Comparison of ENCODE assay signal across 26 mouse cellular contexts in the genomic region with DNA sequence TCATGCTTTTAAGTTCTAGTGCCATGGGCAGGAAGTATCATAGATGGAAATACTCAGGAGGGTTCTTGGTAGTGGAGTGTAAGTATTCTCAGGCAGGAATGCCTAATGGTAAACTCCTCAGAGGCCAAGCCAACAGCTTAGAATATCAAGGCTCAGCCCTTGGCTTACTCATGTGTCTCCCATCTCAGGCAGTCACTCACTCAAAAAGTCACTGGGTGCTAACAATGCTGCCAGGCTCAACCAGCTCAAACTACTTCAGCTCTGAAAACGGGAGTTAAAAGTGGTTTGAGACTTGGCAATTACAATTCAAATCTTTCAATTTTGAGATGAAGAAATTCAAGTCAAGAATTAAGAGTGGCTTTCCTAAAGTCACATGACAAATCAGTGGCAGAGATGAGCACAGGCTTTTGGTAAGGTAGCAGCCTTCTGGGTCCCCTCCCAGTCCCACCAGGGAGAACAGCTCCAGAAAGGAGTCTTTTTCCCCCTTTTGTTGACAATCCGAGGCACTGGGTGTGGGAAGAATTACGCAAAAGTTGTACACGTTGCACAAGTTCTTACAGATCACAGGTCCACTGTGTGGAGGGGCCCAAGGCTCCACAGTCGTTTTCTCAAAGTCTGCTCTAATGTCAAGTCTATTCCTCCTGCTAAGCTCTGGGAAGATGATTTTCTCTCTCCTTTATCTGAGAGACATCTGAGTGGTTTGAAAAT.
DNase-seq lines count a peak whose midpoint lies in the region; ATAC-seq lines count a peak whose summit lies in the region.
"Had no signal": no experiment of that assay in that cellular context is flagged by ENCODE, and none has a peak within 500 bp of the region (broad histone marks: within the 10 kb centered on the region; RNA-seq: fewer than 3 reads in every experiment).

No protein-coding gene starts in this region.

- no peaks in the 10 kb centered on the region for H3K9me3 ChIP-seq in intestine, embryonic 15.5 days
- no peaks in the 10 kb centered on the region for H3K9me3 ChIP-seq in kidney, embryonic 15.5 days (replicated peaks)
- H3K9me3 ChIP-seq: forebrain, embryonic 13.5 days; heart, embryonic 13.5 days; limb, embryonic 15.5 days; midbrain, embryonic 10.5 days had no signal

- peak; percentile 6 for DNase-seq in adrenal gland, postnatal 14 days
- DNase-seq in adrenal gland, postnatal 25 days: no peak
- DNase-seq in lung, adult 18-20 months: peak; percentile 31 to 51
- peak; percentile 51 for DNase-seq in lung, postnatal 25 days (ENCODE audit: low spot score)
- no peak for DNase-seq in cerebellum, postnatal 10 days
- DNase-seq: cerebellum, adult 2 months; cerebellum, postnatal 36 days; embryo, embryonic 11 days; gastrocnemius, postnatal 14 days; heart, adult 18-20 months; heart, postnatal 14 days; kidney, adult 2 months; kidney, postnatal 10 days; left cerebral cortex, postnatal 4 days; thymus, adult 2 months; thymus, postnatal 4 days had no signal

- 58% methylated on average over 5 of the region's 5 CpGs for WGBS in intestine, embryonic 15.5 days
- 83% methylated on average over 5 of the region's 5 CpGs for WGBS in kidney, embryonic 15.5 days

- no peaks in the 10 kb centered on the region for H3K27me3 ChIP-seq in intestine, embryonic 15.5 days (replicated peaks)
- no peaks in the 10 kb centered on the region for H3K27me3 ChIP-seq in kidney, embryonic 15.5 days
- H3K27me3 ChIP-seq: forebrain, embryonic 13.5 days; heart, embryonic 13.5 days; limb, embryonic 15.5 days had no signal

- no peak overlapping the region for H3K9ac ChIP-seq in intestine, embryonic 15.5 days
- H3K9ac ChIP-seq in kidney, embryonic 15.5 days: no peak overlapping the region
- H3K9ac ChIP-seq: forebrain, embryonic 13.5 days; heart, embryonic 13.5 days; limb, embryonic 15.5 days had no signal

- no peak overlapping the region for H3K4me3 ChIP-seq in intestine, embryonic 15.5 days (replicated peaks)
- no peak overlapping the region for H3K4me3 ChIP-seq in kidney, embryonic 15.5 days (replicated peaks)
- H3K4me3 ChIP-seq: forebrain, embryonic 13.5 days; heart, embryonic 13.5 days; limb, embryonic 15.5 days; midbrain, embryonic 10.5 days had no signal

- ATAC-seq in intestine, embryonic 15.5 days: peak; percentile 72
- no peak for ATAC-seq in kidney, embryonic 15.5 days (replicated peaks; ENCODE audit: low FRiP score)
- ATAC-seq: CD4-positive, CD25-positive, alpha-beta regulatory T cell, adult 4 months; forebrain, embryonic 13.5 days; hindbrain, postnatal 0 days had no signal

- no peaks in the 10 kb centered on the region for H3K36me3 ChIP-seq in intestine, embryonic 15.5 days
- no peaks in the 10 kb centered on the region for H3K36me3 ChIP-seq in kidney, embryonic 15.5 days
- H3K36me3 ChIP-seq: heart, embryonic 13.5 days; limb, embryonic 15.5 days; midbrain, embryonic 10.5 days had no signal

- no peaks in the 10 kb centered on the region for H3K4me1 ChIP-seq in intestine, embryonic 15.5 days (replicated peaks)
- H3K4me1 ChIP-seq in kidney, embryonic 15.5 days: no peaks in the 10 kb centered on the region
- H3K4me1 ChIP-seq: limb, embryonic 15.5 days; midbrain, embryonic 10.5 days had no signal

- H3K27ac ChIP-seq in intestine, embryonic 15.5 days: peak overlapping the region; percentile 27; the same call in 1 of the 2 replicates
- H3K27ac ChIP-seq in kidney, embryonic 15.5 days: no peak overlapping the region
- H3K27ac ChIP-seq: forebrain, embryonic 13.5 days; heart, embryonic 13.5 days; hindbrain, postnatal 0 days; limb, embryonic 15.5 days; macrophage; midbrain, embryonic 10.5 days; stomach, postnatal 0 days had no signal

- H3K4me2 ChIP-seq in intestine, embryonic 15.5 days (replicated peaks): no peak overlapping the region
- H3K4me2 ChIP-seq in kidney, embryonic 15.5 days: no peak overlapping the region
- H3K4me2 ChIP-seq: forebrain, embryonic 13.5 days; heart, embryonic 13.5 days; limb, embryonic 15.5 days had no signal

Comparison
In these comparisons a context has a peak if more than half of its experiments do, and no peak if none do; other contexts are left out.
1. DNase-seq: peak in adrenal gland, postnatal 14 days (single experiment), lung, adult 18-20 months (2 of 2) and lung, postnatal 25 days (single experiment); none in adrenal gland, postnatal 25 days (single experiment) and cerebellum, postnatal 10 days (0 of 2).